Mouse (Mus musculus) limb, embryonic 12.5 days (tissue): ENCODE results near the gene Ndufs1. TPM values are rescaled to one million over a fixed set of nuclear protein-coding genes. Genes with fewer than 3 reads are reported as not detected.
A peak's percentile ranks its signal among the peaks of the same experiment; 100 is the strongest.

Experiments
- ATAC-seq: fragments of 200-750 bp; cut with Nextera tagmentation; 2 replicates; pipeline ENCODE4 v1.8.0; 2017; ENCODE audit warnings: low read depth, moderate TSS enrichment; ENCODE audit not compliant: insufficient number of reproducible peaks, insufficient read depth, low FRiP score, low TSS enrichment
- H3K27ac ChIP-seq: fragments of 300-500 bp; sonication (generic); 2 replicates; pipeline ENCODE4 v1.5.1; 2016; ENCODE audit warnings: mild to moderate bottlenecking, moderate library complexity
- H3K27me3 ChIP-seq: fragments of 300-500 bp; sonication (generic); 2 replicates; pipeline ENCODE4 v1.6.1; 2016; ENCODE audit warnings: mild to moderate bottlenecking, moderate library complexity
- H3K36me3 ChIP-seq: fragments of 300-500 bp; sonication (generic); 2 replicates; pipeline ENCODE4 v1.6.1; 2016; ENCODE audit warnings: mild to moderate bottlenecking, moderate library complexity
- H3K4me1 ChIP-seq: fragments of 300-500 bp; sonication (generic); replicated peaks from 2 replicates; pipeline ENCODE4 v1.6.1; 2016
- H3K4me2 ChIP-seq: fragments of 300-500 bp; sonication (generic); 2 replicates; pipeline ENCODE4 v1.6.1; 2016; ENCODE audit warnings: mild to moderate bottlenecking, moderate library complexity
- H3K4me3 ChIP-seq: fragments of 300-500 bp; sonication (generic); replicated peaks from 2 replicates; pipeline ENCODE4 v1.5.1; 2016; ENCODE audit warnings: mild to moderate bottlenecking
- H3K9ac ChIP-seq: fragments of 300-500 bp; sonication (generic); replicated peaks from 2 replicates; pipeline ENCODE4 v1.6.1; 2016; ENCODE audit warnings: mild to moderate bottlenecking, moderate library complexity
- H3K9me3 ChIP-seq: fragments of 300-500 bp; sonication (generic); 2 replicates; pipeline ENCODE4 v1.6.1; 2016; ENCODE audit warnings: mild to moderate bottlenecking, moderate library complexity
- whole genome bisulfite sequencing: fragments of 180-500 bp; shearing (Covaris S2); methylation state at CpG from one replicate; pipeline ENCODE4 v1.1.7; 2016; 5-methylcytosine and 5-hydroxymethylcytosine counted together
- polyA plus RNA-seq: library from polyadenylated mRNA; unstranded; fragments of >200 nt; fragmentation: Nextera tagmentation; extraction: Ambion mirVana; gene quantifications from 2 replicates; pipeline ENCODE4 v1.2.1, GENCODE M21; 2016

The Ndufs1 gene
- polyA plus RNA-seq, 1 experiment from 2014 or later, result 141 TPM

DNA sequence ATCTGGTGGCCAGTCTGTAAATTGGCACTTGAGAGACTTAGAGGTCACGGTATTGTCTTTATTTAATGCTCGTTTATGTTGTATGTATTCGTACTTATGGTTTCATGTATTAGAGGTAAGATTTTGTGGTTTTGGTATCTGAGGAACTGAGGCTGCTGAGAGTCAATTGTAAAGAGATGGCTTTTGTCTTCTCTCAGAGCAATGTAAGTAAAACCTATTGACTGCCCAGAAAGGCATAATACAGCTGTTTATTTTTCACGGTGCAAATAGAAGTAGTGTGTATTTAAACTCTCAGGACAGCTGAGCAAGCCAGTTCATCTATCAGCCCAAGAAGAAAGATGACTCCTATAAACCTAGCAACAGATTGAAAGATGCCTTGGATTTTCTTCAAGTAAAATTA lies 61.5 kb downstream of the Ndufs1 start:
- Histone ChIP-seq H3K4me2 (peak overlapping the region; percentile 84), H3K4me3 (peak overlapping the region; percentile 95), H3K9me3 (no peaks in the 10 kb centered on the region), H3K27ac (peak overlapping the region; percentile 100), H3K27me3 (no peaks in the 10 kb centered on the region), H3K4me1 (peaks cover 31% of the 10 kb centered on the region), H3K36me3 (peaks cover 19% of the 10 kb centered on the region), H3K9ac (peak overlapping the region; percentile 100; the same call in 1 of the 2 replicates)
- WGBS, result 40% methylated on average over 4 of the region's 4 CpGs
- no peak for ATAC-seq

DNA sequence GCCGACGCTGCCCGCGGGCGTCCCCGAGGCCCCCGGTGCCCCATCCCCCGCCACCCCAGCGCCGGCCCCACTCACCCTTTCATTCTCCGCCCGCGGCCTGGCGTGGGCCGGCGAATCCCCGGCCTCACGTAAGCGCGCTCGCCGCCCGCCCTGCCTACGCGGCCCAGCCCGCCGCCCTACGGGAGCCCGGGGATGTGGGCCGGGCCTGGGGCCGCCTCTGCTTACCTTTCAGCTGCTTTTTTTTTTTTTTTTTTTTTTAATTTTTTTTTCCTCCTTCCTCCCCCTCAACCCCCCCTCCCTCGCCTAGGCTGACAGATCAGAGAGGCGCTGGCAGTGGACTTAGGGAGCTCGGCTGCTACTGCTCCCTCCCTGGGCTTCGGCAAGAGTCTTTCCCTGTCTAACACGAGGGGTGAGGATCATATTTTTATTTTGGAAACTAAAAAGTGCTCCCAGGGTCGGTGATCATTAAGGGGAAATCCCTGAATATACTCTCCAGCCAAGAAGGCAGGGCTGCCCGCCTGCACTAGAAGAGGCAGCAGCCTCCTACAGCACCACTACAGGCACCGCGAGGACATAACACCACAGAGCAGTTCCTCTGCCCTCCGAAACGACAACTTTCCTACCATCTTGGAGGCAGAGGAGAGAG lies 62.4 kb downstream of the Ndufs1 start, which contains the start of gene Ino80d:
Gene Ino80d, minus strand, starts transcription at position 532 of the 646 bp plus-strand sequence.
- WGBS, result under 1% methylated on average over 38 of the region's 42 CpGs
- Histone ChIP-seq H3K36me3 (peaks cover 12% of the 10 kb centered on the region; the same call in 1 of the 2 replicates), H3K27me3 (no peaks in the 10 kb centered on the region), H3K9me3 (no peaks in the 10 kb centered on the region), H3K9ac (peak within 1 kb of the TSS; percentile 100), H3K4me2 (peak within 1 kb of the TSS; percentile 84), H3K4me1 (peaks cover 35% of the 10 kb centered on the region), H3K27ac (peak within 1 kb of the TSS; percentile 100), H3K4me3 (peak within 1 kb of the TSS; percentile 95)
- peak; percentile 91 for ATAC-seq

DNA sequence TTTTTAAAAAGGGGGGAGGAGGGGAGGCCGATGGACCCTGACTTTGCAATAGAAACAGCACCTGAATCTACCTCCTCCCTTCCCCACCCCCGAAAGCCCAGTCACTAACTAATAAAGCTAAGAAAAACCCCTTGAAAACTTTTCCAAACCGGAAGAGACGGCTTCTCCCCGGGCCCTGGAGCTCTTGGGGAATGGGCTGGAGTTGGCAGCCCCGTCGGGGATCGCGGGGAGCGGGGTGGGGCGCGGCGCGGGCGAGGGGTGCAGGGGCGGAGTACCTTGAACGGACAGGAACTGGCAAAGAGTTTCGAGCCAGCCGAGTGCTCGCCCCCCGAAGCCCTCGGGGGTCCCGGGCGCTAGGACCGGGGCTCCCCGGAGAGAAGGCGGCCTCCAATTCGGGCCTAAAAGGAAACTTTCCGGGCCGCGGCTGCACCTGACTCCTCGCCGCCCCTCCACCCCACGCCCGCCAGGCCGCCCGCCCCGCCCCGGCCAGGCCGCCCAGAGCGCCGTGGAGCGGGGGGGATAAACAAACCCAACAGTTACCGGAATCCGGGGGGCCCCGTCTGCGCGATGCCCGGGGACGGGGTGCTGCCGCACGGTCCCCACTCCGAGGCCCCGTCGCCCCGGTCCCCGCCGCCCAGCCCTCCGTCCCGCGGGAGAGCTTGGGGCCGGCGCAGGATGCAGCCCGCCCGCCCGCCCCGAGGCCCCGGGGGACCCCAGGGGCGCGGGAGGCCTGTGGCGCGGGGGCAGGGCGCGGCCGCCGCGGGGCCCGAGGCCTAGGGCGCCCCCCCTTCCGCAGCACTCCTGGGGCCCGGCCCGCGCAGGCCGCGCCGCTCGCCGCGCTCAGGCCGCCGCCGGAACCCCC lies 63.1 kb downstream of the Ndufs1 start:
- Histone ChIP-seq H3K9ac (peak overlapping the region; percentile 100), H3K9me3 (no peaks in the 10 kb centered on the region), H3K27ac (peak overlapping the region; percentile 100), H3K4me1 (peaks cover 35% of the 10 kb centered on the region), H3K27me3 (no peaks in the 10 kb centered on the region), H3K4me2 (peak overlapping the region; percentile 84), H3K36me3 (peaks cover 6% of the 10 kb centered on the region; the same call in 1 of the 2 replicates), H3K4me3 (peak overlapping the region; percentile 95)
- WGBS, result 1% methylated on average over 75 of the region's 92 CpGs
- ATAC-seq, result 0 out of 2 replicates have a peak, but pooled peaks have one; percentile 17

DNA sequence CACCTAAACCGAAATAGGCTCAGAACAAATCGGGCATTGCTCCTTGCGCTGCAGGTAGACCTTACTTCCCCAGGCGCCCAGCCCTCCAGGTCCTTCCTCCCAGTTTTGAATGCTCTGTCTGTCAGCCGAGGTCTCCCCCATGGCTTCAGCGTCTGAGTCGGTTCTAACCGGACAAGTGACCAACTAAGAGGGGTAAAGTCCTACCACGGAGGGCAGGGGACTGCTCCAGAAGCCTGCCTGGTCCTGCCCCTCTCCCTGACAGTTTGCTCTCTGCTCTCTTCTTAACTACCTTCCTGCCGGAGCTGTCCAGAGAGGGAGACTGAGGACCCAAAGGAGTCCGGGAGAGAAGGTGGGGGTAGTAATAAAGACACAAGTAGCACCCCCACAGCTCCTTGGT lies 63.8 kb downstream of the Ndufs1 start:
- 6% methylated on average over 11 of the region's 11 CpGs for WGBS
- Histone ChIP-seq H3K9ac (peak overlapping the region; percentile 100), H3K4me1 (peaks cover 35% of the 10 kb centered on the region), H3K27ac (peak overlapping the region; percentile 100), H3K9me3 (no peaks in the 10 kb centered on the region), H3K36me3 (no peaks in the 10 kb centered on the region), H3K4me3 (peak overlapping the region; percentile 95), H3K27me3 (no peaks in the 10 kb centered on the region), H3K4me2 (peak overlapping the region; percentile 84)
- ATAC-seq, result no peak

DNA sequence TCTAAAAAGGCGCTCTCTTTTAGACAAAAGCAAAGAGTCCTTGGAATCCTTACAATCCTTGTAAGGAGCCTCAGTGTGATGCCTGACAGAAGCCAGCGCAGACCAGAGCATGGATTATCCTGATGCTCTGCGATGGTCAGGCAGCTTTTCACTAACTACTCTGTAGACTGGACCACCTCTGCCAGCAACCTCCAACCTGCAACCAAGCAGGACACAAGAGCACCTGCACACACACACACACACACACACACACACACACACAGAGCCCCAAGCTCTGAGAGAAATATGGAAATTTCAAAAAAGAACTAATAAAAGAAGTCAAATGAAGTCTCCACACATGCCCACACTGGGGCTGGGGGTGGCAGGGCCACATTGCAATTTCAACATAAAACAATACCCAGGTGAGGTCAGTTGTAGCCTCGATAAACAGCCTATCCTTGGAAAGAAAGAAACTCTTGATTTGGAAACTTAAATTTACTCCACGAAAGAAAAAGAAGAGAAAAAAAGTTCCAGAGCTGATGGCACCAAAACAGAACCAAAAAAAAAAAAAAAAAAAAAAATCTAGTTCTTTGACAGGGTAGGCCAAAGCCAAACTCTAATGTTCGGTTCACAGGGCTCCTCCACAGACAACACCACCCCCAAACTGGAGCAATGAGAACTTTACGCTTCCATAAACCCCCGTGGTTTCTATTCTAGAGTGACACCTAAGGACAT lies 64.3 kb downstream of the Ndufs1 start:
- peak overlapping the region; percentile 100 for H3K27ac ChIP-seq
- WGBS, result 50% methylated on average over 8 of the region's 8 CpGs
- peak overlapping the region; percentile 84 for H3K4me2 ChIP-seq
- H3K9ac ChIP-seq, result peak overlapping the region; percentile 100
- H3K27me3 ChIP-seq, result no peaks in the 10 kb centered on the region
- ATAC-seq, result no peak
- peaks cover 35% of the 10 kb centered on the region for H3K4me1 ChIP-seq
- H3K36me3 ChIP-seq, result no peaks in the 10 kb centered on the region
- H3K9me3 ChIP-seq, result no peaks in the 10 kb centered on the region
- H3K4me3 ChIP-seq, result peak overlapping the region; percentile 95

DNA sequence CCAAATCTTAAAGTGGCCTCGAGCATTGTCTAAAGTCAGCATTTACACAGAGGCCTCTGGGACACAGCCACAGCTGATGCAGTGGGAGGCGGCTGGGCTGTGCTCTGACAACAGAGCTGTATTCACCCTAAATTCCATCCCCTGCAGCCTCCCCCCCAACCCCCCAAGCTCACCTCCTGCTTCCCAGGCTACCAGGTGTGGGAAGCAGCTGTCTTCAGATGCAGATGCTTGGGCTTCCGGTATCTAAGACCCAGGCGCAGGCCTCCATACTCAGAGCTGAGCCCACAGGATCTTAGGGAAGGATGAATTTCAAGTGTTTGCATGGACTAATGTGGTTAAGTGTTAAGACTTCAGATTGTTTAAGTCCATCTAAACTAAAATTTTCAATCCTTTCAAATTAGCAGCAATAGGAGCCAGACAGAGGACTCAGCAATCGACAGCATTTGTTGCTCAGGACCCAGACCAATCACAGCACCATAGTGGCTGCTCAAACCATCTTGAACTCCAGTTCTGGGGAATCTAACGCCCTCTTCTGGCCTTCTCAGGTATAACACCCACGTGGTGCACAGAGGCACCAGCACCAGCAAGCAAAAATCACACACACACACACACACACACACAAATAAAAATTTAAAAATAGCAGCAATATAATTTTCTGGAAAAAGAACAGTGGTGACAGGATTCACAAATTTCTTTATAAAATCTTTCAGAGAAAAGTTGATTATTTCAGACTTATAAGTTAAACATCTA lies 65.9 kb downstream of the Ndufs1 start:
- H3K9me3 ChIP-seq, result no peaks in the 10 kb centered on the region
- WGBS, result 44% methylated on average over 7 of the region's 7 CpGs
- no peak overlapping the region for H3K9ac ChIP-seq
- peaks cover 7% of the 10 kb centered on the region for H3K36me3 ChIP-seq
- peak overlapping the region; percentile 57; the same call in 1 of the 2 replicates for H3K27ac ChIP-seq
- H3K4me3 ChIP-seq, result no peak overlapping the region
- no peak for ATAC-seq
- peaks cover 21% of the 10 kb centered on the region for H3K4me1 ChIP-seq
- H3K4me2 ChIP-seq, result peak overlapping the region; percentile 17; the same call in 1 of the 2 replicates
- no peaks in the 10 kb centered on the region for H3K27me3 ChIP-seq

DNA sequence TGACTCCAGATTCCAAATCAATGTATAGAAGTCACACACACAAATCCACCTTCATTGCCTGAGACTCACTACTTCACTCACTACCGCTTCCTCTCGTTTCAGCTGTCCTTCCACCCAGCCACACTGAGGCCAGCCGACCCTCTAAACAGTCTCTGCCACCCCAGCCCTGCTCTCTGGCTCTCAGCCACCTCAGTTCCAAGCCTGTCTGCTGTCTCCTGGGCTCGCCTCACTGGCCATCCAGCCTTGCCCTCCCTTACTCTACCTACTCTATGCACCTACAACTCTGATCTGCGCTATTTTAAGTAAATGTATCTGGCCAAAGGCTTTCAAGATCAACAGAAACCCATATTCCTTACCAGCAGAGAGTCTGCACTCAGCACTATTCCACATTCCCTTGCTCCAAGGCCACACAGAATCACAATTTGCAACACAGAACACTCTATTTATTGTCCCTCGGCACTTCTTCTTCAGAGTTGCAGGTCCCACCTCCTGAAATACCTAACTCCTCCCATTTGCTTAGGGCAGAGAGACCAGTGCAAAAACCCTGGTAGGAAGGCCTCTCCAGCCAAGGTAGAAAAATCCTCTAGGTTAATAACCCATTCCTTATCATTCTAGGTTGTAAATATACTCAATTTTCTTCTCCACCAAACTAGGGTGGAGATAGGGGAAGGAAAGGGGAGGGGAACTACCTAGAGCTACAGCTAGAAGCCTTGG lies 68.9 kb downstream of the Ndufs1 start:
- no peak overlapping the region for H3K4me3 ChIP-seq
- peaks cover 29% of the 10 kb centered on the region for H3K36me3 ChIP-seq
- H3K4me2 ChIP-seq, result no peak overlapping the region
- no peaks in the 10 kb centered on the region for H3K9me3 ChIP-seq
- no peak overlapping the region for H3K27ac ChIP-seq
- ATAC-seq, result no peak
- H3K4me1 ChIP-seq, result peaks cover 18% of the 10 kb centered on the region
- no peaks in the 10 kb centered on the region for H3K27me3 ChIP-seq
- H3K9ac ChIP-seq, result no peak overlapping the region
- 79% methylated on average over 6 of the region's 6 CpGs for WGBS

DNA sequence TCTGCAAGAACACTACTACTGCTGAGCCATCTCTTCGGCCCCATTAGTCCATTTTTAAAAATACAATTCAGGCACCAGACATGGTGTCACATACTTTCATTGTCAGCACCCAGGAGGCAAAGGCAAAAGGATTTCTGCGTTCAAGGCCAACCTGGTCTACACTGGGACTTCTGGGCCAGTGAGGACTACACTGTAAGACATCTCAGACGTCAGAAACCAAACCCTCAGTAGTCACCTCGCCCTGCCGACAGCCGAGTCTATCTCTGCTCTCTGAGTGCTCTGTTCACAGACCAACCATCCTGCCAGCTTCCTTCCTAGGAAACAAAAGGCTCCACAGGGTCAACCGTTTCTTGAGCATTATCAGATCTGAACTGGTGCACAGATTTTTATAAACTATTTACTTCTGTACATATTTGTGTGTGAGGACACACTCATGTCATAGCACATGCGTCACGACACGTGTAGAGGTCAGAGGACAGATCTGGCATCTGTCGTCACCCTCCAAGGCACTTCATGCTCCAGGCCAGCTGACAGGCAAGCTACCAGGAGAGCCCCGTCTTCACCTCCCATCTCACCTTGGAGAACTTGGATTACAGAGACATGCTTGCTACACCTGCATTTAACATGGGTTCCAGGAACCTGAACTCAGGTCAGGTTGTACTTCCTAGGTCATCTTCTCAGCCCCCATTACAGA lies 73.7 kb downstream of the Ndufs1 start:
- Histone ChIP-seq H3K27me3 (no peaks in the 10 kb centered on the region), H3K4me1 (no peaks in the 10 kb centered on the region), H3K9me3 (no peaks in the 10 kb centered on the region), H3K36me3 (peaks cover 72% of the 10 kb centered on the region), H3K27ac (no peak overlapping the region), H3K4me2 (no peak overlapping the region), H3K4me3 (no peak overlapping the region), H3K9ac (no peak overlapping the region)
- no peak for ATAC-seq
- WGBS, result 91% methylated on average over 12 of the region's 12 CpGs

DNA sequence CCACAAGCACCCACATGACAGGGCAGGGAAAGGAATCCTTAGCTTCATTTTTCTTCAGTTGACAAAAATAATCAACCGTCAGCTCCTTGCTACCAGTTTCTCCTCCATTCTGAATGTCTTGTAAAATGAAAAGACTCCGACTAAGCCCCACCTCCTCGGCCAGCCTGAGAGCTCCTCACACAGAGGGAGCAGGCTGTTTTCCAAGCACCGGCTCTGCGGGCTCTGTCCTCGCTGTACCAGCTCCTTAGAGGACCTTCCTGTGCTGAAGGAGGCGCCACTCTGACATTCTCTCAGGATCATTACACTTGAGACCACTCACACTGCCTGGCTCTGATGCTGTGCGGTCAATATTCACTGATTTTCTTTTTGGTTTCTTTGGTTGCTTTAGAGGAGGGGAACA lies 76.4 kb downstream of the Ndufs1 start:
- H3K4me1 ChIP-seq, result no peaks in the 10 kb centered on the region
- no peaks in the 10 kb centered on the region for H3K27me3 ChIP-seq
- no peak for ATAC-seq
- 92% methylated on average over 8 of the region's 8 CpGs for WGBS
- no peak overlapping the region for H3K9ac ChIP-seq
- peaks cover 88% of the 10 kb centered on the region for H3K36me3 ChIP-seq
- H3K9me3 ChIP-seq, result no peaks in the 10 kb centered on the region
- H3K4me2 ChIP-seq, result no peak overlapping the region
- no peak overlapping the region for H3K27ac ChIP-seq
- H3K4me3 ChIP-seq, result no peak overlapping the region

DNA sequence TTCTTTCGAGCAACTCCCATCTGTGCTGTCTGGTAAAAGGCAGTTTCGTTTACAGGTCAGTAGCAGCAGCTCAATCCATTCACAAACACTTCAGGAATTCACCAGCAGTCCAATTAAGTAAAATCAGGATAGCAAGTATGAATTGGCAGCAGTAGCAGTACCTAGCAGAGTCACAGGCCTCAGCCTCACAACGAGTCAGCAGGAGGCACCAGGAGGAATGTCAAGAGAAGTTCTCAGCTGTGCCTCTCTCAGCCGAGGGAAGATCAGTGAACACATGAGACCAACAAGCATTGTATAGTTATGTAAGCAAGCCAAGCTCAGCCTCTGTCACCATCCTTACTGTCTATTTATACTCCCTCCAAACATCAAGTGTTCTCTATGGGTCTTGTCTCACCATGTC lies 77.8 kb downstream of the Ndufs1 start:
- ATAC-seq, result no peak
- peaks cover 92% of the 10 kb centered on the region for H3K36me3 ChIP-seq
- 85% methylated on average over 4 of the region's 4 CpGs for WGBS

More for the DNA sequence above, 77.8 kb downstream of the Ndufs1 start:
- Histone ChIP-seq H3K4me1 (no peaks in the 10 kb centered on the region), H3K27ac (no peak overlapping the region), H3K9me3 (no peaks in the 10 kb centered on the region), H3K4me2 (no peak overlapping the region), H3K4me3 (no peak overlapping the region), H3K9ac (no peak overlapping the region), H3K27me3 (no peaks in the 10 kb centered on the region)
